Mouse (Mus musculus) hindbrain, embryonic 16.5 days (tissue): ENCODE measurements around the gene Hsh2d. TPM values are rescaled to one million over a fixed set of nuclear protein-coding genes. Genes with fewer than 3 reads are reported as not detected.

Experiments
- ATAC-seq: fragments of 200-750 bp; cut with Nextera tagmentation; 2 replicates; pipeline ENCODE4 v1.8.0; 2017; ENCODE audit warnings: moderate TSS enrichment, moderate library complexity
- H3K27ac ChIP-seq: fragments of 300-500 bp; sonication (generic); 2 replicates; pipeline ENCODE4 v1.5.1; 2014; ENCODE audit warnings: low read depth, mild to moderate bottlenecking, control low read depth, low read length, moderate library complexity
- H3K27me3 ChIP-seq: fragments of 300-500 bp; sonication (generic); replicated peaks from 2 replicates; pipeline ENCODE4 v1.6.1; 2014; ENCODE audit warnings: low read length; ENCODE audit not compliant: control insufficient read depth, insufficient read depth
- H3K36me3 ChIP-seq: fragments of 300-500 bp; sonication (generic); 2 replicates; pipeline ENCODE4 v1.6.1; 2014; ENCODE audit warnings: mild to moderate bottlenecking, low read length, moderate library complexity, mixed read lengths; ENCODE audit not compliant: control insufficient read depth, insufficient read depth
- H3K4me1 ChIP-seq: fragments of 300-500 bp; sonication (generic); 2 replicates; pipeline ENCODE4 v1.6.1; 2014; ENCODE audit warnings: low read depth, low read length; ENCODE audit not compliant: control insufficient read depth, insufficient read depth
- H3K4me2 ChIP-seq: fragments of 300-500 bp; sonication (generic); 2 replicates; pipeline ENCODE4 v1.6.1; 2014; ENCODE audit warnings: mild to moderate bottlenecking, low read length, control low read depth, moderate library complexity
- H3K4me3 ChIP-seq: fragments of 300-500 bp; sonication (generic); 2 replicates; pipeline ENCODE4 v1.5.1; 2014; ENCODE audit warnings: mild to moderate bottlenecking, low read length, control low read depth, moderate library complexity
- H3K9ac ChIP-seq: fragments of 300-500 bp; sonication (generic); 2 replicates; pipeline ENCODE4 v1.6.1; 2014; ENCODE audit warnings: low read depth, mild to moderate bottlenecking, control low read depth, low read length, moderate library complexity
- H3K9me3 ChIP-seq: fragments of 300-500 bp; sonication (generic); 2 replicates; pipeline ENCODE4 v1.6.1; 2014; ENCODE audit warnings: mild to moderate bottlenecking, low read length, moderate library complexity; ENCODE audit not compliant: control insufficient read depth
- WGBS: fragments of 180-500 bp; shearing (Covaris S2); extraction: QIAGEN DNeasy Blood & Tissue Kit; methylation state at CpG from one replicate; pipeline ENCODE4 v1.1.7; 2014; 5-methylcytosine and 5-hydroxymethylcytosine counted together
- polyA plus RNA-seq: library from polyadenylated mRNA; unstranded; fragments of >200 nt; fragmentation: Nextera tagmentation; extraction: Ambion mirVana; gene quantifications from 2 replicates; pipeline ENCODE4 v1.2.1, GENCODE M21; 2015

Gene Hsh2d
- polyA plus RNA-seq, 1 experiment from 2014 or later = not detected

DNA sequence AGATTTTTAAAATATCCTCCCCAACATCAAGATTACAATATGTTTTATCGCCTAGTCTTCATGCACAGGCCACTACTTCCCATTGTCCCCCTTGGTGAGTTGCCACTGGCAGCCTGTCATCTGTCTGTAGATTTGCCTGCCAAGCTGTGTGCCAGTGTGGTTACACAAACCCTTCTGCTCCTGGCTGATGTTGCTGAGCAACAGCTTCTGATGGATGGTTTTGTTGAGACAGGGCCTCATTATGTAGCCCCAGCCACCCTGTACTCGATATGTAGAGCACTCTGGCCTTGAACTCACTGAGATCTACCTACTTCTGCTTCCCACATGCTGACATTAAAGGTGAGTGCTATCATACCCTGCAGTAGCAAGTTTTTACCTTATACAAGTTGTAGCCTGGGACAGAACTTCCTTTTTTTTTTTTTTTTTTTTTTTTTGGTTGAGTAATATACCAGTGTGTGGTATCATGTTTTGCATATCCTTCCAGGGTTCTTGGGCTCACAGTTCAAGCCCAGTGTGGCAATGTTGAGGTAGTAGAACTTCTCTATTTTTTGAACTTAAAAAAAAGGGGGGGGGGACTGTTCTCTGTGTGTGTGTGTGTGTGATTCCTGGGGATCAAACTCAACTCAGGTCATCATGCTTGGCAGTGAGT lies 5.8 kb upstream of the Hsh2d start:
- Histone ChIP-seq H3K4me2 (no peak overlapping the region), H3K4me1 (no peaks in the 10 kb centered on the region; the same call in 1 of the 2 replicates), H3K27ac (no peak overlapping the region), H3K27me3 (no peaks in the 10 kb centered on the region), H3K4me3 (no peak overlapping the region), H3K36me3 (peaks cover 19% of the 10 kb centered on the region), H3K9me3 (no peaks in the 10 kb centered on the region), H3K9ac (no peak overlapping the region)
- WGBS = 43% methylated on average over 2 of the region's 2 CpGs
- peak; percentile 79 for ATAC-seq

- no peaks in the 10 kb centered on the region for H3K27me3 ChIP-seq
- H3K4me2 ChIP-seq = no peak overlapping the region
- no peaks in the 10 kb centered on the region for H3K9me3 ChIP-seq
- WGBS = 84% methylated on average over 2 of the region's 2 CpGs
- H3K4me1 ChIP-seq = no peaks in the 10 kb centered on the region; the same call in 1 of the 2 replicates
- H3K9ac ChIP-seq = no peak overlapping the region
- no peaks in the 10 kb centered on the region for H3K36me3 ChIP-seq
- no peak overlapping the region for H3K27ac ChIP-seq
- ATAC-seq = no peak
- no peak overlapping the region for H3K4me3 ChIP-seq
Measured at GRCm38 (mm10) chr8:72187793-72188331, 1.6 kb upstream of the Hsh2d start.

DNA sequence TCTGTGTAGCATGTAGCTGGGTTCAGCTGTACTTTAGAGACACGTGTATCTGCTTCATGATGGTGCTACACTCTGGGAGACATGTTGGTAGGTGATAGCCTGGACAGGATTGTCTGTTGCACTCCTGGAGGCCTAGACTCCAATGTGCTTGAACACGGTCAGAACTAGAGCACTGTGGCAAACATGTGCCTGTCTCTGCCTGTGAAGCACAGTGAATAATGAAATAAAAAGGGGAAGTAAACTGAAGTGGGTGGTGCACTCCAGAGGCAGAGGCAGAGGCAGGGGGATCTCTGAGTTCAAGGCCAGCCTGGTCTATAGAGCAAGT lies 739 bp downstream of the Hsh2d start:
- H3K36me3 ChIP-seq = no peaks in the 10 kb centered on the region

DNA sequence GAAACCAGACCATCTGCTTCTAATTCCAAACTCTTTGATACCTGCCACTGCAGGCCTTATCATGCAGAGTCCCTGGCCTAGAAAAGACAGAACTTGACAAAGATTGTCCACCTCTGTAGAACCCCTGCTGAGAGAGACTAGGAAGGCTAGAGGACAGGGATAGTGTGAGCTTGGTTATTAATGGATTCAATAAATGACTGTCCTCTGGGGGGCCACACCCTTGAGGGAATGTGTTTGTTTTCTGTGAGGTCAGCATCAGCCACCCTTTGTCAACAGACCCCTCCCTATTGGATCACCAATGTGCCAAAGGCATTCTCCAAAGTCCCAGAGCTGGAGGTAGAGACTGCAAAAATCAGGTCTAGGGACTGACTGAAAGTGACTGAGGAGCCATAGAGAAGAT lies 2.6 kb downstream of the Hsh2d start:
- no peaks in the 10 kb centered on the region for H3K9me3 ChIP-seq
- no peaks in the 10 kb centered on the region for H3K27me3 ChIP-seq
- H3K9ac ChIP-seq = no peak overlapping the region
- H3K4me1 ChIP-seq = no peaks in the 10 kb centered on the region
- H3K27ac ChIP-seq = no peak overlapping the region
- no peak for ATAC-seq
- no peak overlapping the region for H3K4me2 ChIP-seq
- H3K4me3 ChIP-seq = no peak overlapping the region
- H3K36me3 ChIP-seq = no peaks in the 10 kb centered on the region

More for the DNA sequence above, 739 bp downstream of the Hsh2d start:
- no peak for ATAC-seq
- H3K27me3 ChIP-seq = no peaks in the 10 kb centered on the region
- no peaks in the 10 kb centered on the region for H3K9me3 ChIP-seq
- H3K4me1 ChIP-seq = no peaks in the 10 kb centered on the region
- 94% methylated on average over 2 of the region's 2 CpGs for WGBS
- no peak overlapping the region for H3K27ac ChIP-seq
- H3K4me3 ChIP-seq = no peak overlapping the region
- H3K4me2 ChIP-seq = no peak overlapping the region
- H3K9ac ChIP-seq = no peak overlapping the region

- H3K4me1 ChIP-seq = no peaks in the 10 kb centered on the region
- no peak for ATAC-seq
- H3K4me3 ChIP-seq = no peak overlapping the region
- 66% methylated on average over 8 of the region's 8 CpGs for WGBS
- no peak overlapping the region for H3K27ac ChIP-seq
- H3K27me3 ChIP-seq = no peaks in the 10 kb centered on the region
- H3K4me2 ChIP-seq = no peak overlapping the region
- H3K9me3 ChIP-seq = peaks cover 7% of the 10 kb centered on the region
- no peaks in the 10 kb centered on the region for H3K36me3 ChIP-seq
- no peak overlapping the region for H3K9ac ChIP-seq
Measured at GRCm38 (mm10) chr8:72197997-72198396, 8.6 kb downstream of the Hsh2d start.

DNA sequence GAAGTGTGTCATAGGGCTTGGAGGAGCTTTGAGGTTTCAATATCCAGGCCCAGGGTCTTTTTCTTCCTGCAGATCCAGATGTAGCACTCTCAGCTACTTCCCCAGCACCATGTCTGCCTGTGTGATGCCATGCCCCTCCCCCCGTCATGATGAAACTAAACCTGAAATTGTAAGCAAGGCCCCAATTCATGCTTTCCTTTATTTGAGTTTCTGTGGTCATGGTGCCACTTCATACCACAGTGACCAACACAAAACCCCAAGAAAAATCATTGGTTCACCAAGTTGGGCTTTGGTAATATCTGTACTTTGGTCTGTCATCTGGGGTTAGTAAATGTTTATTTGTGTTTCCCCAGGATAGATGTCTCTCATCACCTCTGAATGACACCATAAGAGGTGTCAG lies 19.1 kb downstream of the Hsh2d start:
- ATAC-seq = no peak
- H3K9me3 ChIP-seq = peaks cover 6% of the 10 kb centered on the region
- no peaks in the 10 kb centered on the region for H3K36me3 ChIP-seq
- WGBS = 90% methylated on average over 1 of the region's 1 CpGs
- no peak overlapping the region for H3K9ac ChIP-seq
- H3K4me1 ChIP-seq = no peaks in the 10 kb centered on the region
- H3K27ac ChIP-seq = no peak overlapping the region
- H3K4me3 ChIP-seq = no peak overlapping the region
- no peak overlapping the region for H3K4me2 ChIP-seq
- H3K27me3 ChIP-seq = no peaks in the 10 kb centered on the region

DNA sequence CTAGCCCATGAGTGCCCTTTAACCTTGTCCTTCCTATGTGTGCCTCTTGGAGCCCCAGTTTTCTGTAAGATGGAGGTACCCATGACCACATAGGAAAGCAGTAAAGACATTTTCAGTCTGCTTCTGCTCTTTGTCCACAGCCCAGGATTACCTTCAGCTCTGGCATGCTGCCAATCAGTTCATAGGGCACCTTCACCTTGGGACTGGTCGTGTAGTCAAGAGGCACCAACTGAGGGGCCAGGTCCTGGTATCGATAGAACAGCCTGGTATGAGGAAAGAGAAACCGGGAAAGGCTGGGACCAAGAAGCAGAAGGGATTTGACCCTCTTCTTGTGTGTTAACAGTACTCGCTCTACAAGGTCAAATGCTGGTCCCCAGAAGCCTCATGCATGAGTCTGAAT lies 20.8 kb downstream of the Hsh2d start:
- H3K4me3 ChIP-seq = no peak overlapping the region
- 80% methylated on average over 4 of the region's 4 CpGs for WGBS
- no peaks in the 10 kb centered on the region for H3K4me1 ChIP-seq
- H3K9ac ChIP-seq = no peak overlapping the region
- H3K4me2 ChIP-seq = no peak overlapping the region
- H3K9me3 ChIP-seq = no peaks in the 10 kb centered on the region
- no peaks in the 10 kb centered on the region for H3K27me3 ChIP-seq
- no peak for ATAC-seq
- H3K27ac ChIP-seq = no peak overlapping the region
- no peaks in the 10 kb centered on the region for H3K36me3 ChIP-seq

DNA sequence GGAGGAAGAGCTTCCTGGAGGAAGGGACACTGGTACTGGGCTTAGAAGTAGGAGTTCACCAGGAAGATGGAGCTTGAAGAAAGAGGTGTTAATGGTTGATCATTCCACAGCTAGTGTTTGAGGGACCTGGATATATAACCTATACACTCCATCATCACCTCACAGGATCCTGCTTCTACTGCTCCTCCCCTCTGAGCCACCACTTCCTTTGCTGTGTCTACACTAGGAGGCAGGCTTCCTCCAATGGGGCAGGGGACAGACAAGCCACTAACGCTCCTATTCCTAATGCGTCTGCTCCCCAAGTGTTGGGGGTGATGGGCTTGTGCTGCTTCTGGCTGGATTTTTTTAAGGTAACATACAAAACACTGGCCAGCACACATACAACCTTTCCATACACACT lies 21.3 kb downstream of the Hsh2d start:
- H3K9me3 ChIP-seq = no peaks in the 10 kb centered on the region
- no peak overlapping the region for H3K4me3 ChIP-seq
- 68% methylated on average over 2 of the region's 2 CpGs for WGBS

GRCm38 (mm10) chr8:72211846-72212245 lies 22.4 kb downstream of the Hsh2d start:
- H3K4me2 ChIP-seq = no peak overlapping the region
- no peak overlapping the region for H3K27ac ChIP-seq
- H3K27me3 ChIP-seq = no peaks in the 10 kb centered on the region; the same call in 1 of the 2 replicates
- no peak overlapping the region for H3K9ac ChIP-seq
- H3K9me3 ChIP-seq = no peaks in the 10 kb centered on the region
- H3K36me3 ChIP-seq = no peaks in the 10 kb centered on the region
- 86% methylated on average over 1 of the region's 1 CpGs for WGBS
- no peak for ATAC-seq
- H3K4me3 ChIP-seq = no peak overlapping the region
- H3K4me1 ChIP-seq = no peaks in the 10 kb centered on the region

More for the DNA sequence above, 21.3 kb downstream of the Hsh2d start:
- H3K4me1 ChIP-seq = no peaks in the 10 kb centered on the region
- no peaks in the 10 kb centered on the region for H3K36me3 ChIP-seq
- no peak overlapping the region for H3K9ac ChIP-seq
- no peak overlapping the region for H3K4me2 ChIP-seq
- ATAC-seq = no peak
- no peak overlapping the region for H3K27ac ChIP-seq
- no peaks in the 10 kb centered on the region for H3K27me3 ChIP-seq
